Mouse (Mus musculus) adrenal gland, adult 10 weeks (tissue): ENCODE results near the gene Cep290. TPM values are rescaled to one million over a fixed set of nuclear protein-coding genes. Genes with fewer than 3 reads are reported as not detected.

Experiments used
- polyA plus RNA-seq: library from polyadenylated mRNA; stranded (reverse); fragments of 350-450 nt; fragmentation: Illumina TruSeq; extraction: RNeasy Lipid Tissue Mini Kit (QIAGEN cat#74804); gene quantifications from one replicate; pipeline ENCODE4 v1.2.3, GENCODE M21; 2014; ENCODE audit warnings: low read depth, low replicate concordance

Gene Cep290
- polyA plus RNA-seq, result 39.0 TPM

DNA sequence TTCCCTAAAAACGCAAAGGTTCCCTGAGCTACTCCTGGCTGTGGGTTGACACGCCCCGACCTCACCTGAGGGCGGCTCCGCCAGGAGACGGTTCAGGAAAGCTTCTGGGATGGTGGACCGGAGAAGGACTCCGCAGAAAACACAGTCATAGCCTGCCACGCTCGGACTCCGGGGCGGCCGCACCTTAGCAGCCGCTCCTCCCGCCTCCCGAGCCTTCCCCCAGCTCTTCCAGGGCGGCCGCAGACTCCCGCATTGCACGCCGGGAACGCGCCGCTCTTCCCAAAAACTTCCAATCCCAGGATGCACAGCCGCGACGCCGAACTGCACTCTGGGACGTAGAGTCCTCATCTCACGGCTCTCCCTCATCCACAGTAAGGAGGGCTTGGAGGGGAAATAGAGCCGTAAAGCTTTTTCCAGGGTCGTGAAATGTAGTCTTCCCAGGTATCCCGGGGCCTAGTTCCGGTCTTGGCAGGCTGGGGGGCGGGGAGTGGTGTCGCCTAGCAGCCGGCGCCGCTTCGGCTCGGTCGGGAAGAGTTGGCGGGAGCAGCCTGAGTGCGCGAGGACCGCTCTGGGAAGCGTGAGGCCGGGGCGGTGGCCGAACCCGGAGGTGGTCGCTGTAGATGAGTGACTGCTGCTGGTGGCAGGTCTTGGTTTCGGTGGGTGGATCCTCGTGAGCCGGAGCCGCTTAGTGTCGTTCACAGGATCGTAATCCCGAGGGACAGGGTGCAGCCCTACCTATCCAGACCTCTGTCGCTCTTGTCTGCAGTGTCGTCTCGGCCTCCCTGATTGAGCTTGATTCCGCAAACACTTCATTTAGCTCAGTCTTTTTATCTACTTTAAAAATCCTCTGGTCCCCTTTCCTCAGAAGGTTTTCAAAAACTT, at the start of gene Cep290, which contains the start of gene Tmtc3:
Gene Cep290 (plus strand): TSS at position 462 of the 882 bp plus-strand sequence.
Gene Tmtc3 (minus strand): TSS at position 254 of the 882 bp plus-strand sequence.

DNA sequence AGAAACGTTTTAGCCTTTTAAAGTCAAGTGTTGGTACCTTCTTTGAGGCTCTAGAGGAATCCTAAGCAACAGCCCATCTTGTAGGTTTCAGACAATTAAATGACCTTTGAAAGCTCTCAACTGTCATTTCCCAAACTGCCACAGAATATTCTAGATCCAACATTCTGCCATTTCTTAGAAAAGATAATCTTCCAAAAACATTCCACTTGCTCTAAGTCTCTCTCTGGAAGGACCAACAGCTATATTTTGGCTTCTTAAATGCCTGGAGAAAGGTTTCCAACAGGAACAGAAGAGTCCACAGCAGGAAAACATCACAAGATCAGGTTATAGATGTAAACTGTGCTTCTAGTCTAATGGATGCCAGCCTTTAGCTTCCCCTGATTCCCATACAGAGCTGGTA, 103.0 kb downstream of the Cep290 start, which contains the start of the genes 4930430F08Rik and 1700017N19Rik:
Gene 4930430F08Rik (minus strand): TSS at position 101 of the 400 bp plus-strand sequence.
Gene 1700017N19Rik (plus strand): TSS at position 162 of the 400 bp plus-strand sequence.

Other genes with a start within 250 kb of the Cep290 start
- gene Gm4301, start 151.9 kb upstream of the Cep290 start, polyA plus RNA-seq, result not detected
- gene Gm4302, start 146.7 kb upstream of the Cep290 start, polyA plus RNA-seq, result not detected
- not detected for gene Gm4303, start 141.6 kb upstream of the Cep290 start, polyA plus RNA-seq
- not detected for gene Gm4305, start 136.5 kb upstream of the Cep290 start, polyA plus RNA-seq
- not detected for gene Gm4307, start 126.2 kb upstream of the Cep290 start, polyA plus RNA-seq
- not detected for gene Gm4312, start 105.0 kb upstream of the Cep290 start, polyA plus RNA-seq
- gene Tmtc3, start 208 bp upstream of the Cep290 start, polyA plus RNA-seq, result 92.2 TPM
- 31.4 TPM for gene 4930430F08Rik, start 102.9 kb downstream of the Cep290 start, polyA plus RNA-seq
- gene 1700017N19Rik, start 102.9 kb downstream of the Cep290 start, polyA plus RNA-seq, result not detected